Mouse (Mus musculus) lung, postnatal 0 days (tissue): ENCODE measurements around the gene Defb15.

Experiments
- CTCF ChIP-seq: IDR thresholded peaks from 2 replicates; pipeline ENCODE4 v1.5.1; 2016; ENCODE audit warnings: antibody characterized with exemption, mild to moderate bottlenecking
- EP300 ChIP-seq: IDR thresholded peaks from 2 replicates; pipeline ENCODE4 v1.6.1; 2016; ENCODE audit warnings: antibody characterized with exemption, mild to moderate bottlenecking, control low read depth

GRCm38 (mm10) chr8:21912554-21912953 is 20.0 kb downstream of the Defb15 start:
- TF ChIP-seq CTCF: no peak
- no peak for TF ChIP-seq EP300
